Mouse (Mus musculus) adrenal gland, adult 10 weeks (tissue): ENCODE measurements around the gene Zfp709. TPM values are rescaled to one million over a fixed set of nuclear protein-coding genes. Genes with fewer than 3 reads are reported as not detected.

ENCODE experiments used
- polyA plus RNA-seq: library from polyadenylated mRNA; stranded (reverse); fragments of 350-450 nt; fragmentation: Illumina TruSeq; extraction: RNeasy Lipid Tissue Mini Kit (QIAGEN cat#74804); gene quantifications from one replicate; pipeline ENCODE4 v1.2.3, GENCODE M21; 2014; ENCODE audit warnings: low read depth, low replicate concordance

Zfp709 gene
- polyA plus RNA-seq, result 19.0 TPM

GRCm38 (mm10) chr8:71881618-71882274, at the start of gene Zfp709:
Gene Zfp709, plus strand, starts transcription at chr8:71882019.

GRCm38 (mm10) chr8:71908309-71909261, 26.8 kb downstream of the Zfp709 start, which contains the start of the genes Zfp882 and Zfp617:
Gene Zfp882, plus strand, starts transcription at chr8:71908608.
Gene Zfp617, plus strand, starts transcription at chr8:71908635.

Other genes with a start within 250 kb of the Zfp709 start
- gene Unc13a, start 210.3 kb upstream of the Zfp709 start, polyA plus RNA-seq, result 0.70 TPM
- gene Jak3, start 205.7 kb upstream of the Zfp709 start, polyA plus RNA-seq, result not detected
- not detected for gene Insl3, start 192.8 kb upstream of the Zfp709 start, polyA plus RNA-seq
- gene B3gnt3, start 180.2 kb upstream of the Zfp709 start, polyA plus RNA-seq, result 9.2 TPM
- not detected for gene Fcho1, start 156.3 kb upstream of the Zfp709 start, polyA plus RNA-seq
- 14.7 TPM for gene Zfp882, start 26.6 kb downstream of the Zfp709 start, polyA plus RNA-seq
- 130 TPM for gene Zfp617, start 26.6 kb downstream of the Zfp709 start, polyA plus RNA-seq
- gene Zfp961, start 69.0 kb downstream of the Zfp709 start, polyA plus RNA-seq, result 54.8 TPM
- gene Cyp4f18, start 127.6 kb downstream of the Zfp709 start, polyA plus RNA-seq, result not detected
- not detected for gene Olfr372, start 159.2 kb downstream of the Zfp709 start, polyA plus RNA-seq
- gene Olfr373, start 201.2 kb downstream of the Zfp709 start, polyA plus RNA-seq, result not detected
- not detected for gene Olfr374, start 225.0 kb downstream of the Zfp709 start, polyA plus RNA-seq